Mouse (Mus musculus): Measurements from ENCODE around the gene Fgfr2.

DNA sequence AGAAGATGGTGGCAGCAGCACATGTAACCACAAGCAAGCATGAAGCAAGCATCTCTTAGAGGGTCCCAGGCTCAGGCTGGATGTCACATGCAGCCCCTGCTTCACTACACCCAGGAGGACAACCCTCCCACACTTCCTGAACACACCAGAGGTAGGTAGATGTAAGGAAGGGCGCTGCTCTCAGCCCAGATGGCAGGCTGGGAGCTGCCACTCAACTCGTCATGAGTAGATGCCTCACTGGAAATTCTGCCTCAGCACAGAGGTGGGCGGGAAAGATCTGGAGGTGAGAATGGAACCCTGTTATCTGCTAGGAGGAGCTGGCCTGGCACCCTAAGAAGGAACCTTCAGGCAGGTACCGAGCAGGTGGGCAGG lies 355.2 kb downstream of the Fgfr2 start:
- no peak for TF ChIP-seq POLR2A (IDR thresholded peaks at IDR 0.05; ENCODE audit: borderline replicate concordance, extremely low read depth, low read depth, low read length)
- no peak for TF ChIP-seq CTCF (IDR thresholded peaks at IDR 0.05; ENCODE audit: insufficient read depth, low read length)
